Mouse (Mus musculus) large intestine, adult 2 months (tissue): ENCODE measurements around the gene Ttbk2. TPM values are rescaled to one million over a fixed set of nuclear protein-coding genes. Genes with fewer than 3 reads are reported as not detected.

Experiments
- polyA plus RNA-seq: library from polyadenylated mRNA; depleted of rRNA; stranded (reverse); fragments of >200 nt; gene quantifications from 2 replicates; pipeline ENCODE4 v1.2.3, GENCODE M21; 2012; rRNA removed

The Ttbk2 gene
- polyA plus RNA-seq, 1 experiment: 0.58 TPM

Other genes starting within 250 kb of the Ttbk2 start
- gene Haus2, start 241.2 kb downstream of the Ttbk2 start, polyA plus RNA-seq: 2.8 and 4.3 TPM in 2 replicates
- 8.8 and 13.8 TPM in 2 replicates for gene Lrrc57, start 241.1 kb downstream of the Ttbk2 start, polyA plus RNA-seq
- 1.9 and 3.8 TPM in 2 replicates for gene Stard9, start 221.5 kb downstream of the Ttbk2 start, polyA plus RNA-seq
- gene Cdan1, start 476 bp downstream of the Ttbk2 start, polyA plus RNA-seq: 9.2 and 18.0 TPM in 2 replicates
- 5.7 and 12.2 TPM in 2 replicates for gene Ubr1, start 120.1 kb upstream of the Ttbk2 start, polyA plus RNA-seq
- gene Tmem62, start 126.4 kb upstream of the Ttbk2 start, polyA plus RNA-seq: 6.3 and 6.9 TPM in 2 replicates
- 24.1 and 26.4 TPM in 2 replicates for gene Ccndbp1, start 157.8 kb upstream of the Ttbk2 start, polyA plus RNA-seq
- 1.2 and 1.5 TPM in 2 replicates for gene Epb42, start 186.5 kb upstream of the Ttbk2 start, polyA plus RNA-seq
- 0.55 and 0.64 TPM in 2 replicates for gene Tgm5, start 235.2 kb upstream of the Ttbk2 start, polyA plus RNA-seq